In the genomic region with DNA sequence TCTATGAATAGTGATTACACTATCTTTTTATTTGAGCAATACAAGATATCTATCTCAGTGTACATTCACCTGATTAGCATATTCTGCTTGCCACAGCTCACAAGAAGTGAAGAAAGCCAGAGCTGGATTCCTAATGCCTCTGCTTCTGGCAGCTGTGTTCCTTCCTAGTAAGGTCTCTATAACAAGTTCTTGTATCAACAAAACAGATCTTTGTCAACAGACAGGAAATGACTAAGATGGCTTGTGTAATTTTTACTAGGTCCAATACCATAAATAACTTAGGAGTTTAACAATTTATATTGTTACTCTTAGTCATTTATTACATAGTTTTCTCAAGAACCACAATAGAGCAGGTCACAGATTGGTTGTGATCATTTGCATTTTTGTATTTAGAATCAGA, we compare ENCODE assay signal across 19 mouse cellular contexts.
A peak's percentile ranks its signal among the peaks of the same experiment; 100 is the strongest.
DNase-seq lines count a peak whose midpoint lies in the region; ATAC-seq and TF ChIP-seq lines count a peak whose summit lies in the region.
"Had no signal": no experiment of that assay in that cellular context is flagged by ENCODE, and none has a peak within 500 bp of the region (broad histone marks: within the 10 kb centered on the region; RNA-seq: fewer than 3 reads in every experiment).

No protein-coding gene starts in this region.

- DNase-seq in 3T3-L1 (ENCODE audit: low read depth, low spot score) (peak; percentile 68), 416B (ENCODE audit: low read depth) (peak; percentile 9), Patski (ENCODE audit: low read depth, low spot score) (peak; percentile 12)
- no peak for DNase-seq in heart, adult 9 months (ENCODE audit: low spot score in 2 of 2)
- DNase-seq in embryo, embryonic 9.5 days (ENCODE audit: extremely low spot score): no peak
- DNase-seq: adrenal gland, adult 2 months; adrenal gland, postnatal 10 days; adrenal gland, postnatal 25 days; cerebellum, adult 11 months; cerebellum, adult 18-20 months; cerebellum, adult 8-10 months; cerebellum, adult 9-11 months; cerebellum, postnatal 14 days; cerebellum, postnatal 36 days; embryo, embryonic 11 days had no signal

- TF ChIP-seq CTCF in Patski (IDR thresholded peaks at IDR 0.05): no peak

- in situ Hi-C loops in Patski (cut with MboI; ENCODE audit: low pct_unique_long_range_greater_than_20kb): no loop called here

- ATAC-seq in Patski: peak; percentile 91
- ATAC-seq: forebrain, embryonic 14.5 days; forebrain, embryonic 16.5 days had no signal

- CTCF ChIA-PET in Patski (lab: Charles Lee): interaction anchor here (1.5 to 2.6 kb wide), 2 partner anchors 12 kb away, joined by 3 to 14 read pairs; no protein-coding TSS in a partner anchor

- POLR2A ChIA-PET in Patski (lab: Charles Lee): no interaction called here

- no peaks in the 10 kb centered on the region for H3K27me3 ChIP-seq in Patski
- H3K27me3 ChIP-seq: embryonic facial prominence, embryonic 12.5 days; forebrain, embryonic 12.5 days had no signal

Comparison
In these comparisons a context has a peak if more than half of its experiments do, and no peak if none do; other contexts are left out.
1. DNase-seq: peak in 3T3-L1 (single experiment), 416B (single experiment) and Patski (single experiment); none in heart, adult 9 months (0 of 2) and embryo, embryonic 9.5 days (single experiment).